Mouse (Mus musculus): ENCODE measurements at regions not wholly inside any gene's neighbourhood (a gene's known extent, or its start where the extent isn't known, plus 50 kb on each side); places are given as distances from the start of the nearest gene placed in this dataset.

DNA sequence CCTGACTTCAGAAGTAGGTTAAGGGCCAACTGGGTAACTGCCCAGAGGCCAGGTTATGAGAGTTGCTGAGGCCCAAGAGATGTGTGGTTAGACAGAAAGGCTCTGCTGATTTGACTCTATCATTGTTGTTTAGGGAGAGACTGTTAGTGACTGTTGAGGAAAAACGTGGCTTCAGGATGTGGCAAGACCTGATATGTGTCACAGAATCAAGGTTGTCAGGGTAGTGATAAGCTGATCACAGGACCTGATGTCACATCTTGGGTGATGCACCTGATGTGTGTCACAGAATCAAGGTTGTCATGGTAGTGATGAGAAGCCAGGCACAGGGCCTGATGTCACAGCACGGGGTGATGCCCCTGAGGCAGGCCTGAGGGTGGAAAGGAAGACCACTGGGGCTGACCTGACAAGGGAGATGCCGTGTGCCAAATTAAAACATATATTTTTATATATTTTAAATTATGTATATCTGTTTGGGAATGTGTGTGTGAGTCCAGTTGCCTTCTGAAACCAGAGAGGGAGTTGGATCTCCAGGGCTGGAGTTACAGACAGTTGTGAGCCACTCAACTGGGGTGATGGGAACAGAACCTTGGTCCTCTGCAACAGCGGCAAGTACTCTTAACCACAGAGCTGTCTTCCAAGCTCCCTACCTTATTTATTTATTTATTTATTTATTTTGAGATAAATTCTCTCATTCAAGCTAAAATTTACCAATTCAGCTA lies 115.6 kb upstream of the Eef2kmt start:
- no peaks in the 10 kb centered on the region for H3K36me3 ChIP-seq (ENCODE audit: control insufficient read depth, insufficient read depth, low read length)
- DNase-seq = no peak
- no peak overlapping the region for H3K27ac ChIP-seq (ENCODE audit: insufficient read depth, low read depth, low read length)
- H3K4me1 ChIP-seq (ENCODE audit: control insufficient read depth, insufficient read depth, low read length) = no peaks in the 10 kb centered on the region
- no peak overlapping the region for H3K4me3 ChIP-seq (ENCODE audit: insufficient read depth, low read depth, low read length)
- 95% methylated on average over 4 of the region's 4 CpGs for WGBS
- no peak for TF ChIP-seq CTCF (conservative IDR thresholded peaks at IDR 0.05; ENCODE audit: insufficient read depth, insufficient read length, low read depth, low read length)
- no peak for TF ChIP-seq POLR2A (IDR thresholded peaks at IDR 0.05; ENCODE audit: low read depth, low read length)
- no peaks in the 10 kb centered on the region for H3K27me3 ChIP-seq (replicated peaks; ENCODE audit: control insufficient read depth, insufficient read depth, low read length)

DNA sequence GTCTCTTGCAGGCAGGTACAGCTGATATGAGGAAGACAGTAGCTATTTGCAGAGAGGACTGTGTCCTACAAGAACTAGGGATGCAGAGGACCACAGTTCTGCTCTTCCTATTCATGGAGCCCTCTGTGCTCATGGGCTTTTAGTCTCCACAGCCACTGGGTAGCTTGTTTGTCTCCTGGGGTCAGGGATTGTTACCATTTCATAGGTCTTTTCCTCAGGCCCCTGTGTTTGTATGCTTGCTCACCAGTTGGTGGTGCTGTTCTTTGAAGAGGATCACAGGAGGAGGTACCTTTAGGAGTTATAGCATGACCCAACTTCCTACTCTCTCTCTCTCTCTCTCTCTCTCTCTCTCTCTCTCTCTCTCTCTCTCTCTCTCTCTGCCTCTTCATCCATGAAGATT lies 114.7 kb upstream of the Eef2kmt start:
- Histone ChIP-seq H3K27me3 (replicated peaks; ENCODE audit: control insufficient read depth, insufficient read depth, low read length) (no peaks in the 10 kb centered on the region), H3K4me3 (ENCODE audit: insufficient read depth, low read depth, low read length) (no peak overlapping the region), H3K27ac (ENCODE audit: insufficient read depth, low read depth, low read length) (no peak overlapping the region), H3K36me3 (ENCODE audit: control insufficient read depth, insufficient read depth, low read length) (no peaks in the 10 kb centered on the region), H3K4me1 (ENCODE audit: control insufficient read depth, insufficient read depth, low read length) (no peaks in the 10 kb centered on the region)
- no peak for TF ChIP-seq POLR2A (IDR thresholded peaks at IDR 0.05; ENCODE audit: low read depth, low read length)
- TF ChIP-seq CTCF (conservative IDR thresholded peaks at IDR 0.05; ENCODE audit: insufficient read depth, insufficient read length, low read depth, low read length) = no peak
- DNase-seq = no peak

DNA sequence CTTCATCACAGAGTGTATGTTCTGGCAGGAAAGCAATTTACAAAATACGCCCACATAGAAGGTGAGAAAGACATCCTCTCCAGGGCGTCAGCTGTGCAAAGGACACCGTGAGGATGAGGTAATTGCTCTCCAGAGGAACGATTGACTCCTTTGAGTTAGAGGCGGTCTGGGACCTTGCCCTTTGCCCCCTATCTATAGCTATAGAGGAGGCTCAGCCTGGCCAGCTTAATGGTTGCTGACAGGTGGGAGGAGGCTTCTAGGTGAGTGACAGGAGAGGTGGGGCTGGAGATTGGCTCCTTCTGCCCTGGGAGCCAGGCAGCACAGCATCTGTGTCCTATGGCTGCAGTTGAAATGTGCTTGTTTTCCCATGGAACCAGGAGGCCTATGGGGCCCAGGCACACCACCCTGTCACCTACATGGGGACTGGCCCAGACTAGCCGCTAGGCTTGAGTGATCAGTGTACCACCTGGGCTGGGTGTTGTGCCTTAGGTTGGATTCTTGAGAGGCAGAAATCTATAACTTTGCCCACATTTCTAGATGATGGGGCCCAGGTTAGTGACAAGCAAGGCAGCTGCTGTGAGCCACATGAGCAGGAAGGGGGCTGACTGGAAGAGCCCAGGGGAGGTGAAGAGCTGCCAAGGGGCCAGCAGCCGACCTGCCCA lies 113.2 kb upstream of the Eef2kmt start:
- 52% methylated on average over 7 of the region's 7 CpGs for WGBS
- no peak for TF ChIP-seq CTCF (conservative IDR thresholded peaks at IDR 0.05; ENCODE audit: insufficient read depth, insufficient read length, low read depth, low read length)
- Histone ChIP-seq H3K36me3 (ENCODE audit: control insufficient read depth, insufficient read depth, low read length) (no peaks in the 10 kb centered on the region), H3K27ac (ENCODE audit: insufficient read depth, low read depth, low read length) (no peak overlapping the region), H3K4me1 (ENCODE audit: control insufficient read depth, insufficient read depth, low read length) (no peaks in the 10 kb centered on the region), H3K27me3 (replicated peaks; ENCODE audit: control insufficient read depth, insufficient read depth, low read length) (no peaks in the 10 kb centered on the region), H3K4me3 (ENCODE audit: insufficient read depth, low read depth, low read length) (no peak overlapping the region)
- no peak for DNase-seq

DNA sequence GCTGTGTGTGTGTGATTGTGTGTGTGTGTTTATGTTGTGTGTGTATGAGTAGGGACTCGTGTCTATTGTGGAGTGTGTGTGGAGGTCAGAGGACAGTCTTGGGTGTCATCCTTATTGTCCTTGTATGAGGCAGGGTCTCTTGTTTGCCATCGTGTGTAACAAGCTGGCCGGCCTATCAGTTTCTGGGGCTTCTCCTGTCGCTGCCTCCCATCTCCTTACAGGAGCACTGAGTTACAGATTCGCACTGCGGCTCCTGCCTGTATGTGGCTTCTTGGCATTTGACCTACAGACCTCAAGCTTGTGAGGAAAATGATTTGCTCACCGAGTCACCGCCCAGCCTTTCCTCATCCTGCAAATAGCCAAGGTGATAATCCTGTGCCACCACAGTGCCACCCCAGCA lies 112.6 kb upstream of the Eef2kmt start:
- H3K27ac ChIP-seq (ENCODE audit: insufficient read depth, low read depth, low read length) = no peak overlapping the region
- no peaks in the 10 kb centered on the region for H3K4me1 ChIP-seq (ENCODE audit: control insufficient read depth, insufficient read depth, low read length)
- H3K36me3 ChIP-seq (ENCODE audit: control insufficient read depth, insufficient read depth, low read length) = no peaks in the 10 kb centered on the region
- no peaks in the 10 kb centered on the region for H3K27me3 ChIP-seq (replicated peaks; ENCODE audit: control insufficient read depth, insufficient read depth, low read length)
- no peak overlapping the region for H3K4me3 ChIP-seq (ENCODE audit: insufficient read depth, low read depth, low read length)
- DNase-seq = no peak
- 88% methylated on average over 8 of the region's 8 CpGs for WGBS
- TF ChIP-seq POLR2A (IDR thresholded peaks at IDR 0.05; ENCODE audit: low read depth, low read length) = no peak
- no peak for TF ChIP-seq CTCF (conservative IDR thresholded peaks at IDR 0.05; ENCODE audit: insufficient read depth, insufficient read length, low read depth, low read length)

DNA sequence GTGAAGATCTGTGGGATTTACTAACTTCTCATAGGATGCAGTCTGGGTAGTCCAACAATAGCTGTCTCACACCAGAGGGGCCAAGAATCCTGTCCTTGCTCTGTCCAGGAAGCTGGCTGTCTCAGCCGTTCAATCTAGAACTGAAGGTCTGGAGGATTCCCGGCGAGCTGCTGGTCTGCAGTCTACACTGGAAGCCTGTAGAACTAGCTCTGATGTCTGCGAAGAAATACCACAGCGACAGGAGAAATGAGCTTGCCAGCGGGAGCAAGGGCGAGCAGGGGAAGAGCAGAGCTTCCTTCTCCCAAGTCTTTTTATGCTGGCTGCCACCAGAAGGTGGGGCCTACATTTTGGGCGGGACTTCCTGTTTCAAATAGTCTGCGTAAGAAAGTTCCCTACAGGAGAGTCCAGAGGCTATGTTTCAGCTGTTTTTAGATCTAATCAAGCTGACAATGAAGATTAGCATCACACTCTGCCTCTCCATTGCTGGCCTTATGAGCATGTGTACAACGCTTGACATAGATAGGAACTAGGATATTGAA lies 111.9 kb upstream of the Eef2kmt start:
- H3K27ac ChIP-seq (ENCODE audit: insufficient read depth, low read depth, low read length) = no peak overlapping the region
- WGBS = 71% methylated on average over 10 of the region's 10 CpGs
- no peaks in the 10 kb centered on the region for H3K27me3 ChIP-seq (replicated peaks; ENCODE audit: control insufficient read depth, insufficient read depth, low read length)
- no peaks in the 10 kb centered on the region for H3K4me1 ChIP-seq (ENCODE audit: control insufficient read depth, insufficient read depth, low read length)
- TF ChIP-seq CTCF (conservative IDR thresholded peaks at IDR 0.05; ENCODE audit: insufficient read depth, insufficient read length, low read depth, low read length) = no peak
- TF ChIP-seq POLR2A (IDR thresholded peaks at IDR 0.05; ENCODE audit: low read depth, low read length) = no peak
- peak overlapping the region; percentile 7; the same call in 1 of the 2 replicates for H3K4me3 ChIP-seq (ENCODE audit: insufficient read depth, low read depth, low read length)
- H3K36me3 ChIP-seq (ENCODE audit: control insufficient read depth, insufficient read depth, low read length) = no peaks in the 10 kb centered on the region
- peak; percentile 33 for DNase-seq

DNA sequence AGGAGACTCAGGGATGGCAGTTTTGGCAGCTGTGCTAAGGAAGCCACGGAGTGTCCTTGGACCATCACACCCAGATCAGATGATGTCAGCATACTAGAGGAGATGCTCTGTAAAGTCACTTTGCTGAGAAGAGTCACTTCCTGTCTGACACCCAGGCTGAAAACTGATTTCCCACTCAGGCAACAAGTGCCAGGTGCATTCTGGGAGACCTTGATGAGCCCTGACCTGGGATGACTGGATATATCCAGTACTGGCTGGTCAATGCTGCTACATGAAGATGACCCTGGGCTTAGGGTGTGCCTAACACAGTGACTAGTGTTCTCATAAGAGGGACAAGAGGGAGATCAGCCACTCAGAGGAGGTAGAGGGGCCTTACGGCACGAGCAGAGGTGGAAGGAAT lies 110.2 kb upstream of the Eef2kmt start:
- TF ChIP-seq CTCF (conservative IDR thresholded peaks at IDR 0.05; ENCODE audit: insufficient read depth, insufficient read length, low read depth, low read length) = no peak
- TF ChIP-seq POLR2A (IDR thresholded peaks at IDR 0.05; ENCODE audit: low read depth, low read length) = no peak
- Histone ChIP-seq H3K4me1 (ENCODE audit: control insufficient read depth, insufficient read depth, low read length) (no peaks in the 10 kb centered on the region), H3K4me3 (ENCODE audit: insufficient read depth, low read depth, low read length) (no peak overlapping the region), H3K36me3 (ENCODE audit: control insufficient read depth, insufficient read depth, low read length) (no peaks in the 10 kb centered on the region), H3K27me3 (replicated peaks; ENCODE audit: control insufficient read depth, insufficient read depth, low read length) (no peaks in the 10 kb centered on the region), H3K27ac (ENCODE audit: insufficient read depth, low read depth, low read length) (no peak overlapping the region)
- no peak for DNase-seq
- WGBS = 84% methylated on average over 3 of the region's 3 CpGs

DNA sequence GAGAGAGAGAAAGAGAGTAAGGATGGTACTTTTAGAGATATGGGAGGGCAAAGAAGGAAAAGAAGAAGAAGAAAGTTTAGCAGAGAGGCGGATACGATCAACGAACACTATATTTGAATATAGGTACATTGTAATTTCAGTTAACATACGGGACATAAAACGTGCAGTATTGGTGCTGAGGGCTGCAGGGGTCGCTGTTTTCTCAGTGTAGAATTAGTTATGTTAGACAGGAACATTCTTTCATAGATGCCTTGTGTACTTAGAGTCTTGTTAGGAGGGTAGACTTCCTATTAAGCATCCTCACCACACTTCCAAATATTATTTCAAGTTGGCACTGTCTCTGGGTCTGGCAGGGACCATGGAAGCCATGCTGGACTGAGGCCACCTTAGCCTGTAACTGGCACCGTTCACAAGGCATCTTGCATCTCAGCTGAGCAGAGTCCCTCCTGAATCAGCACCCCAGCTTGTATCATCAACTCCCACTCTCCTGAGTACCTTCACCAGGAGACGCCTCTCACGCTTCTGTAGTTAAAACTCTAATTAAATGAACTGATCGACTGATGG lies 107.3 kb upstream of the Eef2kmt start:
- H3K27ac ChIP-seq (ENCODE audit: insufficient read depth, low read depth, low read length) = no peak overlapping the region
- no peak overlapping the region for H3K4me3 ChIP-seq (ENCODE audit: insufficient read depth, low read depth, low read length)
- WGBS = 76% methylated on average over 10 of the region's 10 CpGs
- DNase-seq = no peak
- no peaks in the 10 kb centered on the region for H3K4me1 ChIP-seq (ENCODE audit: control insufficient read depth, insufficient read depth, low read length)
- TF ChIP-seq CTCF (conservative IDR thresholded peaks at IDR 0.05; ENCODE audit: insufficient read depth, insufficient read length, low read depth, low read length) (no peak), POLR2A (IDR thresholded peaks at IDR 0.05; ENCODE audit: low read depth, low read length) (no peak)
- H3K27me3 ChIP-seq (replicated peaks; ENCODE audit: control insufficient read depth, insufficient read depth, low read length) = no peaks in the 10 kb centered on the region
- no peaks in the 10 kb centered on the region for H3K36me3 ChIP-seq (ENCODE audit: control insufficient read depth, insufficient read depth, low read length)
